Mouse (Mus musculus) liver, postnatal 0 days (tissue): Measurements from ENCODE around the gene Zfp106. TPM values are rescaled to one million over a fixed set of nuclear protein-coding genes. Genes with fewer than 3 reads are reported as not detected.
"Not testable (repeated sequence)": the region's sequence is repeated elsewhere in the genome, so short reads cannot be mapped to it uniquely, and the experiment has no call there.

Experiments
- ATAC-seq: fragments of 200-750 bp; cut with Nextera tagmentation; 2 replicates; pipeline ENCODE4 v1.8.0; 2017; ENCODE audit warnings: mild to moderate bottlenecking, moderate library complexity
- DNase-seq: peaks from one replicate; pipeline ENCODE4 v3.0.0-alpha.2; 2016
- H3K27ac ChIP-seq: fragments of 300-500 bp; sonication (generic); 2 replicates; pipeline ENCODE4 v1.5.1; 2014; ENCODE audit warnings: antibody characterized with exemption, moderate library complexity, mild to moderate bottlenecking, low read depth
- H3K27me3 ChIP-seq: fragments of 300-500 bp; sonication (generic); 2 replicates; pipeline ENCODE4 v1.6.1; 2014; ENCODE audit warnings: low read length, control low read depth, mixed read lengths; ENCODE audit not compliant: insufficient read depth
- H3K36me3 ChIP-seq: fragments of 300-500 bp; sonication (generic); replicated peaks from 2 replicates; pipeline ENCODE4 v1.6.1; 2014; ENCODE audit warnings: mild to moderate bottlenecking, control low read depth, low read length, moderate library complexity, mixed read lengths; ENCODE audit not compliant: insufficient read depth
- H3K4me1 ChIP-seq: fragments of 300-500 bp; sonication (generic); 2 replicates; pipeline ENCODE4 v1.6.1; 2014; ENCODE audit warnings: antibody characterized with exemption, mild to moderate bottlenecking, control low read depth; ENCODE audit not compliant: insufficient read depth
- H3K4me2 ChIP-seq: fragments of 300-500 bp; sonication (generic); 2 replicates; pipeline ENCODE4 v1.6.1; 2014; ENCODE audit warnings: low read depth, mild to moderate bottlenecking, low read length, moderate library complexity, mixed read lengths
- H3K4me3 ChIP-seq: fragments of 300-500 bp; sonication (generic); 2 replicates; pipeline ENCODE4 v1.5.1; 2014; ENCODE audit warnings: low read depth, low read length
- H3K9ac ChIP-seq: fragments of 300-500 bp; sonication (generic); replicated peaks from 2 replicates; pipeline ENCODE4 v1.6.1; 2014; ENCODE audit warnings: mild to moderate bottlenecking, moderate library complexity
- H3K9me3 ChIP-seq: fragments of 300-500 bp; sonication (generic); 2 replicates; pipeline ENCODE4 v1.6.1; 2016; ENCODE audit warnings: mild to moderate bottlenecking, control low read depth, low read length, mixed read lengths
- CTCF ChIP-seq: sonication (generic); IDR thresholded peaks from 2 replicates; pipeline ENCODE4 v1.5.1; 2016; ENCODE audit warnings: antibody characterized with exemption, low read depth
- EP300 ChIP-seq: IDR thresholded peaks from 2 replicates; pipeline ENCODE4 v1.6.1; 2016; ENCODE audit warnings: antibody characterized with exemption, low read depth, mild to moderate bottlenecking
- WGBS: fragments of 180-500 bp; shearing (Covaris S2); extraction: QIAGEN DNeasy Blood & Tissue Kit; methylation state at CpG from one replicate; pipeline ENCODE4 v1.1.7; 2014; ENCODE audit not compliant: insufficient replicate concordance; 5-methylcytosine and 5-hydroxymethylcytosine counted together
- polyA plus RNA-seq: library from polyadenylated mRNA; unstranded; fragments of >200 nt; fragmentation: Nextera tagmentation; extraction: Ambion mirVana; gene quantifications from 2 replicates; pipeline ENCODE4 v1.2.1, GENCODE M21; 2015

Zfp106 gene
- polyA plus RNA-seq, 1 experiment from 2014 or later, result 18.8 TPM

DNA sequence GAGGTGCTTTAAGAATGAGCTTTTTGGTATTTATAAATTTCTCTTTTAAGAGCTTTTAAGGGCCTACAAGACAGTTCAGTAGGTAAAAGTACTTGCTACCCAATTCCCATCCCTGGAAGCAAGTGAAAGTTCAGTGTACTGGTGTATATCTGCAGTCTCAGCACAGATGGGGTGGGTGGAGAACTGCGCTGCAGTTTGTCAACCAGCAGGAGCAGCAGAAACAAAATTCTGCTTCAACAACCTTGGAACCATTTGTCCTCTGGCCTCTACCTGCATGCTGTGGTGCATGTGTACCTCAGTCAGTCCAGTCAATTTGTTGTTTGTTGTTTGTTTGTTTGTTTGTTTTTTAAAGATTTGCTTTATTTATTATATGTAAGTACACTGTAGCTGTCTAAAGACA, 28.6 kb upstream of the Zfp106 start:
- no peak for ATAC-seq
- WGBS, result 81% methylated on average over 1 of the region's 1 CpGs

GRCm38 (mm10) chr2:120589759-120590158, 26.1 kb upstream of the Zfp106 start:
- Histone ChIP-seq H3K36me3 (peaks cover 36% of the 10 kb centered on the region), H3K4me2 (no peak overlapping the region), H3K27me3 (no peaks in the 10 kb centered on the region), H3K4me1 (no peaks in the 10 kb centered on the region), H3K9ac (no peak overlapping the region), H3K27ac (no peak overlapping the region), H3K9me3 (no peaks in the 10 kb centered on the region), H3K4me3 (no peak overlapping the region)
- ATAC-seq (no peak), DNase-seq (no peak)
- TF ChIP-seq CTCF, result no peak
- no peak for TF ChIP-seq EP300
- 86% methylated on average over 5 of the region's 5 CpGs for WGBS

More for the DNA sequence above, 28.6 kb upstream of the Zfp106 start:
- Histone ChIP-seq H3K9me3 (no peaks in the 10 kb centered on the region), H3K36me3 (peaks cover 39% of the 10 kb centered on the region), H3K27ac (no peak overlapping the region), H3K4me2 (no peak overlapping the region), H3K9ac (no peak overlapping the region), H3K27me3 (no peaks in the 10 kb centered on the region), H3K4me3 (no peak overlapping the region), H3K4me1 (no peaks in the 10 kb centered on the region)
- DNase-seq, result no peak
- TF ChIP-seq EP300 (no peak), CTCF (0 out of 2 replicates have a peak, but pooled peaks have one; percentile 7)

- WGBS, result 32% methylated on average over 5 of the region's 5 CpGs
Observed at GRCm38 (mm10) chr2:120578286-120578685, 14.6 kb upstream of the Zfp106 start.

DNA sequence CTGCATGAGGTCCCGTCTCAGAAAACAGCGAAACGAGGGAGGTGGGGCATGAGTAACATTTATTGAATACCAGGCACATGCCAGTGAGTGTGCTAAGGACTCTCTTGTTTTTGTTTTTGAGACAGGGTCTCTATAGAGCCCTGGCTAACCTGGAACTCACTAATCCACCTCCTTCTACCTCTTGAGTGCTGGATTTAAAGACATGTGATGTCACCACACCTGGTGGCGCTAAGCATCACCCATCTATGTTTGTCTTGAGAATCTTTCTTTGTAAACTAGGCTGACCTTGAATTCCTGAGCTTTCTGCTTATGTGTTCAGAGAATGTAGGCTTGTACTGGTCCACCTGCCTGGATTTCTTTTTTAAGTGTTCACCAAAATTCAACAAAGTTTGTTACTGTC, 14.2 kb upstream of the Zfp106 start:
- H3K27me3 ChIP-seq, result no peaks in the 10 kb centered on the region
- H3K27ac ChIP-seq, result 0 out of 2 replicates have a peak overlapping the region, but pooled peaks have one; percentile 4
- peaks cover 6% of the 10 kb centered on the region for H3K4me1 ChIP-seq
- no peak overlapping the region for H3K4me3 ChIP-seq
- 0 out of 2 replicates have a peak, but pooled peaks cover 3% of the 10 kb centered on the region for H3K36me3 ChIP-seq
- no peak for DNase-seq
- no peak overlapping the region for H3K9ac ChIP-seq
- ATAC-seq, result no peak
- no peak overlapping the region for H3K4me2 ChIP-seq
- TF ChIP-seq CTCF, result no peak
- no peaks in the 10 kb centered on the region for H3K9me3 ChIP-seq
- WGBS, result 61% methylated on average over 4 of the region's 4 CpGs

More at GRCm38 (mm10) chr2:120578286-120578685, 14.6 kb upstream of the Zfp106 start:
- H3K27ac ChIP-seq, result no peak overlapping the region
- H3K9ac ChIP-seq, result no peak overlapping the region
- no peaks in the 10 kb centered on the region for H3K9me3 ChIP-seq
- H3K4me1 ChIP-seq, result peaks cover 6% of the 10 kb centered on the region
- ATAC-seq, result peak; percentile 57; the same call in 1 of the 2 replicates
- DNase-seq, result no peak
- H3K36me3 ChIP-seq, result 0 out of 2 replicates have a peak, but pooled peaks cover 3% of the 10 kb centered on the region
- no peak overlapping the region for H3K4me3 ChIP-seq
- no peak for TF ChIP-seq CTCF
- peak; percentile 48 for TF ChIP-seq EP300
- no peaks in the 10 kb centered on the region for H3K27me3 ChIP-seq
- no peak overlapping the region for H3K4me2 ChIP-seq

- H3K4me2 ChIP-seq, result no peak overlapping the region
- 27% methylated on average over 2 of the region's 2 CpGs for WGBS
- no peak overlapping the region for H3K9ac ChIP-seq
- H3K27me3 ChIP-seq, result no peaks in the 10 kb centered on the region
- ATAC-seq, result 0 out of 2 replicates have a peak, but pooled peaks have one; percentile 26
- H3K9me3 ChIP-seq, result no peaks in the 10 kb centered on the region
- peaks cover 6% of the 10 kb centered on the region for H3K4me1 ChIP-seq
- no peak for DNase-seq
- 0 out of 2 replicates have a peak, but pooled peaks cover 3% of the 10 kb centered on the region for H3K36me3 ChIP-seq
- TF ChIP-seq CTCF, result no peak
- peak; percentile 59; the same call in 1 of the 2 replicates for TF ChIP-seq EP300
- H3K27ac ChIP-seq, result 0 out of 2 replicates have a peak overlapping the region, but pooled peaks have one; percentile 49
- no peak overlapping the region for H3K4me3 ChIP-seq
Observed at GRCm38 (mm10) chr2:120575978-120576377, 12.3 kb upstream of the Zfp106 start.

DNA sequence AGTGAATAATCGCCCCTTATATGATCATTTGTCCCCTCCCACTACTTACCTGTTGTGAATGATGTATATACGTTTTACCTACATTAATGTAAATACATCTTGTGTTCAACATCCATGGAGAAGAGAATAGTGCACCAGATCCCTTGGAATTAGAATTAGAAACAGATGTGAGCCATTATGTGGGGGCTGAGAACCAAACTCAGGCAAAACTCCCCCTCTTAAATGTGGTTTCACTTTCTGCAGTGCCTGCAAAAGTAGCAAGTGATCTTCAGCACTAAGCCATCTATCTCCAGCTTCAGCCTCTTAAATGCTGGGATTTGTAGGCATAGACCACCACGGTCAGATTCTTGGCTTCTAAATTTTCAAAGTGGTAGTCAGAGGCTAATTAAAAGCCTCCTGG, 11.5 kb upstream of the Zfp106 start:
- TF ChIP-seq EP300 (no peak), CTCF (no peak)
- Histone ChIP-seq H3K36me3 (0 out of 2 replicates have a peak, but pooled peaks cover 3% of the 10 kb centered on the region), H3K4me1 (peaks cover 6% of the 10 kb centered on the region), H3K9me3 (no peaks in the 10 kb centered on the region), H3K27ac (no peak overlapping the region), H3K9ac (no peak overlapping the region), H3K4me2 (no peak overlapping the region), H3K4me3 (no peak overlapping the region), H3K27me3 (no peaks in the 10 kb centered on the region)
- ATAC-seq (no peak), DNase-seq (no peak)
- 79% methylated on average over 3 of the region's 3 CpGs for WGBS

- not testable (repeated sequence) for H3K9me3 ChIP-seq, H3K36me3 ChIP-seq, H3K27ac ChIP-seq, H3K9ac ChIP-seq, H3K4me3 ChIP-seq, DNase-seq, H3K4me2 ChIP-seq, ATAC-seq, H3K4me1 ChIP-seq, H3K27me3 ChIP-seq
- WGBS, result 71% methylated on average over 3 of the region's 3 CpGs
Observed at GRCm38 (mm10) chr2:120572161-120572560, 8.5 kb upstream of the Zfp106 start.
